Mouse (Mus musculus) embryonic facial prominence, embryonic 12.5 days (tissue): ENCODE data around the gene Efna5. TPM values are rescaled to one million over a fixed set of nuclear protein-coding genes. Genes with fewer than 3 reads are reported as not detected.
A peak's percentile ranks its signal among the peaks of the same experiment; 100 is the strongest.

Source experiments
- ATAC-seq: fragments of 200-750 bp; cut with Nextera tagmentation; 2 replicates; pipeline ENCODE4 v1.8.0; 2017; ENCODE audit not compliant: insufficient number of reproducible peaks, insufficient read depth, low FRiP score, low TSS enrichment
- H3K27ac ChIP-seq: fragments of 300-500 bp; sonication (generic); 2 replicates; pipeline ENCODE4 v1.5.1; 2016; ENCODE audit warnings: mild to moderate bottlenecking
- H3K27me3 ChIP-seq: fragments of 300-500 bp; sonication (generic); 2 replicates; pipeline ENCODE4 v1.6.1; 2016; ENCODE audit warnings: mild to moderate bottlenecking, moderate library complexity
- H3K36me3 ChIP-seq: fragments of 300-500 bp; sonication (generic); 2 replicates; pipeline ENCODE4 v1.6.1; 2016; ENCODE audit warnings: mild to moderate bottlenecking
- H3K4me1 ChIP-seq: fragments of 300-500 bp; sonication (generic); 2 replicates; pipeline ENCODE4 v1.6.1; 2016
- H3K4me2 ChIP-seq: fragments of 300-500 bp; sonication (generic); replicated peaks from 2 replicates; pipeline ENCODE4 v1.6.1; 2016; ENCODE audit warnings: mild to moderate bottlenecking, moderate library complexity
- H3K4me3 ChIP-seq: fragments of 300-500 bp; sonication (generic); 2 replicates; pipeline ENCODE4 v1.5.1; 2016; ENCODE audit warnings: mild to moderate bottlenecking
- H3K9ac ChIP-seq: fragments of 300-500 bp; sonication (generic); 2 replicates; pipeline ENCODE4 v1.6.1; 2016; ENCODE audit warnings: mild to moderate bottlenecking, moderate library complexity
- H3K9me3 ChIP-seq: fragments of 300-500 bp; sonication (generic); 2 replicates; pipeline ENCODE4 v1.6.1; 2016; ENCODE audit warnings: mild to moderate bottlenecking, moderate library complexity
- WGBS: fragments of 180-500 bp; shearing (Covaris S2); methylation state at CpG from one replicate; pipeline ENCODE4 v1.1.7; 2016; 5-methylcytosine and 5-hydroxymethylcytosine counted together
- polyA plus RNA-seq: library from polyadenylated mRNA; unstranded; fragments of >200 nt; fragmentation: Nextera tagmentation; extraction: Ambion mirVana; gene quantifications from 2 replicates; pipeline ENCODE4 v1.2.1, GENCODE M21; 2016

Gene Efna5
- polyA plus RNA-seq, 1 experiment from 2014 or later: 82.6 TPM

GRCm38 (mm10) chr17:62739993-62740392, 141.1 kb downstream of the Efna5 start:
- Histone ChIP-seq H3K27ac (no peak overlapping the region), H3K4me2 (no peak overlapping the region), H3K36me3 (no peaks in the 10 kb centered on the region), H3K27me3 (no peaks in the 10 kb centered on the region), H3K9me3 (no peaks in the 10 kb centered on the region), H3K9ac (no peak overlapping the region), H3K4me1 (peaks cover 17% of the 10 kb centered on the region), H3K4me3 (no peak overlapping the region)
- 83% methylated on average over 6 of the region's 6 CpGs for WGBS
- no peak for ATAC-seq

DNA sequence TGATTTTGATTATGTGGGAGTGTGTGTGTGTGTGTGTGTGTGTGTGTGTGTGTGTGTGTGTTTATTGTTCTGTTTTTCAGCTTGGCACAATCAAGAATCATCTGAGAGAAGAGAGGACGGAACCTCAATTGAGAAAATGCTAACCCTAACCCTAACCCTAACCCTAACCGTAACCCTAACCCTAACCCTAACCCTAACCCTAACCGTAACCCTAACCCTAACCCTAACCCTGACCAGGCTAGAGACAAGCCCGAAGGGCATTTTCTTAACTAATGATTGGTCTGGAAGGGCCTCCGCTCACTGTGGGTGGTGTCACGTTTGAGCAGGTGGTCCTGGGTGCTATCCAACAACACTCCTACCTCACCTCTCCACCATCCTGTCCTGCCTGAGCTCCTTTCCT, 143.7 kb downstream of the Efna5 start:
- no peak overlapping the region for H3K9ac ChIP-seq
- no peak overlapping the region for H3K4me3 ChIP-seq
- ATAC-seq: peak; percentile 89
- no peaks in the 10 kb centered on the region for H3K9me3 ChIP-seq
- no peaks in the 10 kb centered on the region for H3K27me3 ChIP-seq
- H3K4me2 ChIP-seq: no peak overlapping the region
- peaks cover 26% of the 10 kb centered on the region for H3K4me1 ChIP-seq
- 65% methylated on average over 6 of the region's 6 CpGs for WGBS
- H3K36me3 ChIP-seq: no peaks in the 10 kb centered on the region
- H3K27ac ChIP-seq: no peak overlapping the region

DNA sequence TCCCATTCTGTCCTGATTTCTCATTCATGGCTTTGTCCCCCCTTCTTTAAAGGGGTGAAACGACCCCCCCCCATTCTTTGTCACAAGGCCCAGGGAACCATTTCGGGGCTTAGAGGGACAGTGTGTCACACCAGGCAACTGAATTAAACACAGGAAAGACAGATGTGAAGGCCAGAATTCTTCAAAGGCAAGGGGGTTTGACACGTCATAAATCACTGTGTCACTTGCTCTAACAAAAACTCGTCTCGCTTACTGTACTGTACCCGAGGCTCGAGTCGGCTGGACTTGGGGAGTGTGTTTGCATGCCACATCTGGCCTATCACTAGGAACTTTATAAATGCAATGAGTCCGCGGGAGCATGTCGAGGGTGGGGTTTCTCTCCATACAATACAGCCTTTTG, 145.2 kb downstream of the Efna5 start:
- no peak for ATAC-seq
- no peak overlapping the region for H3K4me2 ChIP-seq
- no peak overlapping the region for H3K4me3 ChIP-seq
- H3K27me3 ChIP-seq: no peaks in the 10 kb centered on the region
- WGBS: 25% methylated on average over 11 of the region's 11 CpGs
- H3K27ac ChIP-seq: 0 out of 2 replicates have a peak overlapping the region, but pooled peaks have one; percentile 17
- H3K9me3 ChIP-seq: no peaks in the 10 kb centered on the region
- no peaks in the 10 kb centered on the region for H3K36me3 ChIP-seq
- no peak overlapping the region for H3K9ac ChIP-seq
- peaks cover 29% of the 10 kb centered on the region for H3K4me1 ChIP-seq

DNA sequence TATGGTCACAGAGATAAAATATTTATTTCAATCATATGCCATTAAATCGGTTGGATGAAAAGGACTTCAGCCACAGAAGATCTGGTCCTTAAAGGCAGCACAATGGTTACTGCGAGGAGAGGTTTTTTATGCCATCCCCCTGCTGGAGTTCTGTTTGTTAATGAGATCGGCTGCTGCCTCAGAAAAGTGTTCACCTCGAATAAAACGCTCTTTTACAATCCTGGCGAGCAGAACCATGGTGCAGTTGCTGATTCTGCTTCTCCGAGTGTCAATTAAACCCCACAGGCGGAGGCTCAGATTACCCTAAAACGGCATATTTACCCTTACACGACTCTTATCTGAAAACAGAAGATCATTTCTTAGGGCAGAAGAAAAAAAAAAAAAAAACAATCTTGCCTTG, 146.2 kb downstream of the Efna5 start:
- WGBS: 15% methylated on average over 10 of the region's 10 CpGs
- Histone ChIP-seq H3K4me2 (0 out of 2 replicates have a peak overlapping the region, but pooled peaks have one; percentile 2), H3K4me3 (no peak overlapping the region), H3K4me1 (peaks cover 39% of the 10 kb centered on the region), H3K9me3 (no peaks in the 10 kb centered on the region), H3K36me3 (no peaks in the 10 kb centered on the region), H3K27ac (no peak overlapping the region), H3K27me3 (no peaks in the 10 kb centered on the region), H3K9ac (no peak overlapping the region)
- no peak for ATAC-seq

- 45% methylated on average over 4 of the region's 4 CpGs for WGBS
- Histone ChIP-seq H3K4me3 (no peak overlapping the region), H3K4me2 (no peak overlapping the region), H3K27me3 (no peaks in the 10 kb centered on the region), H3K9me3 (no peaks in the 10 kb centered on the region), H3K27ac (no peak overlapping the region), H3K36me3 (no peaks in the 10 kb centered on the region), H3K9ac (no peak overlapping the region), H3K4me1 (peaks cover 48% of the 10 kb centered on the region)
- no peak for ATAC-seq
Observed at GRCm38 (mm10) chr17:62734067-62734466, 147.1 kb downstream of the Efna5 start.

GRCm38 (mm10) chr17:62729754-62730470, 151.2 kb downstream of the Efna5 start:
- Histone ChIP-seq H3K27ac (0 out of 2 replicates have a peak overlapping the region, but pooled peaks have one; percentile 25), H3K27me3 (no peaks in the 10 kb centered on the region), H3K4me2 (no peak overlapping the region), H3K4me3 (no peak overlapping the region), H3K36me3 (no peaks in the 10 kb centered on the region), H3K4me1 (peaks cover 39% of the 10 kb centered on the region), H3K9ac (no peak overlapping the region), H3K9me3 (no peaks in the 10 kb centered on the region)
- 24% methylated on average over 10 of the region's 10 CpGs for WGBS
- ATAC-seq: 0 out of 2 replicates have a peak, but pooled peaks have one; percentile 52

DNA sequence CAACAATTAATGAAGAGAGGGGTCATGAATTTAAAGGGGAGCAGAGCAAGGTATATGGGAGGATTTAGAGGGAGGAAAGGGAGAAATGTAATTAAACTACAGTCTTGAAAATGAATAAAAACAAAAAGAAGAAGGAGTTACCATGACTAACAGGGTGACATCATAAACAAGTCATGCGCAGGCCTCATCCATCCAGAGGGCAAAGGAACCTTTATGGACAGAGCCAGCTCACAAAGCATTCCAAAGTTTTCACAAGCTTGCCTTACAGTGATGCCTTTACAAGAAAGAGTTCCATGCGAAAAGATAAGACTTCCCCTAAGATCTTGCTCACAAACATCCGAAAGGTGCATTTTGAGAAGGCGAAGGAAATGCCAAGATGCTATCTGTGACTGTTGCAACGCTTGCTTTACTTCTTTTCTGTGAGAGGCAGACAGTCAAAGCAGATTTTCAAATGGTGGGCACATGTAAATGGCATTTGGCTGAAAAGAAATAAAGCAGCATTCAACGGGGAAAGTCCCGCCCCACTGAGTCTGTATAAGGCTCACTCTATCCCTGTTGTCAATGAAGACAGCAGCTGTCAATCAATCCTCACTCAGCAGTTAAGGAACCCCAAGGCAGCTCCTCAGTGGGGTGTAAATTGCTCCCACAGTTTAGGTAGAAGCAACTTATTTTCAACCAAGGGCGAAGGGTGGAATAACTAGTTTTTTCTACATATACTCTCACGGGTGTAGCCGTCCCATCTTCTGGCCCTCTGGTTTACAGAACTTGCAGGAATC, 152.8 kb downstream of the Efna5 start:
- H3K9ac ChIP-seq: no peak overlapping the region
- no peak overlapping the region for H3K4me2 ChIP-seq
- H3K9me3 ChIP-seq: no peaks in the 10 kb centered on the region
- H3K4me3 ChIP-seq: no peak overlapping the region
- H3K4me1 ChIP-seq: peaks cover 30% of the 10 kb centered on the region
- ATAC-seq: no peak
- WGBS: 61% methylated on average over 10 of the region's 10 CpGs
- H3K27me3 ChIP-seq: no peaks in the 10 kb centered on the region
- H3K27ac ChIP-seq: no peak overlapping the region
- no peaks in the 10 kb centered on the region for H3K36me3 ChIP-seq

DNA sequence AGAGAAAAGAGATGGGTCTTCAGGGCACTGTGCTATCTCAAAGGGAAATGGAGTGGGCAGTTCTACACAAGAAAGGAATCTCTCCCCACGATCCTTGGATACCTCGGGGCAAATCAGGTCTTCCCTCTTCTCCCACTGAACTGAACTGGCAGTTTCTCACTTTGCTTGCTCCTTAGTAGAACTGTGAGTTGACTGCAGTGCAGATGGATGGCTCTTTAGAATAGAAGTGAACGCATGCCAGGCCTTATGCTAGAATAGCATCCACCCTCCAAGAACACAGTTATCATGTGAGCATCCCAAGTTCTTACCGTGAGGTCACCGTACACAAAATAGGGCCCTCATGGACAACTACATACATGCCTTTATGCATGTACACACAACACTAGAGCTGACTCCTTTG, 155.0 kb downstream of the Efna5 start:
- WGBS: 73% methylated on average over 5 of the region's 5 CpGs
- ATAC-seq: no peak
- Histone ChIP-seq H3K36me3 (no peaks in the 10 kb centered on the region), H3K27ac (no peak overlapping the region), H3K4me2 (no peak overlapping the region), H3K9ac (no peak overlapping the region), H3K9me3 (no peaks in the 10 kb centered on the region), H3K27me3 (no peaks in the 10 kb centered on the region), H3K4me1 (peaks cover 35% of the 10 kb centered on the region), H3K4me3 (no peak overlapping the region)

- WGBS: 77% methylated on average over 5 of the region's 5 CpGs
- H3K4me1 ChIP-seq: peaks cover 17% of the 10 kb centered on the region
- H3K36me3 ChIP-seq: no peaks in the 10 kb centered on the region
- H3K9ac ChIP-seq: no peak overlapping the region
- H3K27me3 ChIP-seq: no peaks in the 10 kb centered on the region
- no peaks in the 10 kb centered on the region for H3K9me3 ChIP-seq
- no peak for ATAC-seq
- no peak overlapping the region for H3K27ac ChIP-seq
- no peak overlapping the region for H3K4me2 ChIP-seq
- H3K4me3 ChIP-seq: no peak overlapping the region
Observed at GRCm38 (mm10) chr17:62722962-62723361, 158.2 kb downstream of the Efna5 start.

DNA sequence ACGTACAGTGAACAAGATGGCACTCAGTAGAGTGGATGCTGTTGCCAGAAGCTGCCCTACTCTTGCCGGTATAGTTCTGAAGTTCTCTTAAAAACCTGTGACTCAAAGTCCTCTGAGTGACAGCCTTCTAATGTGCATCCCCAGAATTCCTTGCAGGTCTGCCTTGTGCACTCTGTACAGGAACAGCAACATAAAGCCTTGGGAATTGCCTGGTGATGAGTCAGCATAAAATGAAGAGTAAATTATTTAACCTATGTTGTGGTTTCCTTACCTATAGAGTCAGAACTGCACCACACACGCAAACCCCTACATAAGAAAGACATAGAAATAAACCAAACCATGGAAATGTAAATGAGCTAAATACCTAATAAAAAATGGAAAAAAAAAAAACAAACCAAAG, 159.5 kb downstream of the Efna5 start:
- peaks cover 26% of the 10 kb centered on the region for H3K4me1 ChIP-seq
- H3K4me3 ChIP-seq: no peak overlapping the region
- H3K27me3 ChIP-seq: no peaks in the 10 kb centered on the region
- H3K4me2 ChIP-seq: no peak overlapping the region
- no peaks in the 10 kb centered on the region for H3K36me3 ChIP-seq
- no peak for ATAC-seq
- no peak overlapping the region for H3K9ac ChIP-seq
- no peak overlapping the region for H3K27ac ChIP-seq
- WGBS: 86% methylated on average over 3 of the region's 3 CpGs
- H3K9me3 ChIP-seq: no peaks in the 10 kb centered on the region

- Histone ChIP-seq H3K9me3 (no peaks in the 10 kb centered on the region), H3K36me3 (no peaks in the 10 kb centered on the region), H3K4me2 (no peak overlapping the region), H3K27me3 (no peaks in the 10 kb centered on the region), H3K4me3 (no peak overlapping the region), H3K4me1 (peaks cover 26% of the 10 kb centered on the region), H3K27ac (no peak overlapping the region), H3K9ac (no peak overlapping the region)
- whole genome bisulfite sequencing: 66% methylated on average over 20 of the region's 20 CpGs
- ATAC-seq: peak; percentile 41; the same call in 1 of the 2 replicates
Observed at GRCm38 (mm10) chr17:62720740-62721450, 160.2 kb downstream of the Efna5 start.
